Mouse (Mus musculus): ENCODE results near the gene Fga.

The Fga gene

DNA sequence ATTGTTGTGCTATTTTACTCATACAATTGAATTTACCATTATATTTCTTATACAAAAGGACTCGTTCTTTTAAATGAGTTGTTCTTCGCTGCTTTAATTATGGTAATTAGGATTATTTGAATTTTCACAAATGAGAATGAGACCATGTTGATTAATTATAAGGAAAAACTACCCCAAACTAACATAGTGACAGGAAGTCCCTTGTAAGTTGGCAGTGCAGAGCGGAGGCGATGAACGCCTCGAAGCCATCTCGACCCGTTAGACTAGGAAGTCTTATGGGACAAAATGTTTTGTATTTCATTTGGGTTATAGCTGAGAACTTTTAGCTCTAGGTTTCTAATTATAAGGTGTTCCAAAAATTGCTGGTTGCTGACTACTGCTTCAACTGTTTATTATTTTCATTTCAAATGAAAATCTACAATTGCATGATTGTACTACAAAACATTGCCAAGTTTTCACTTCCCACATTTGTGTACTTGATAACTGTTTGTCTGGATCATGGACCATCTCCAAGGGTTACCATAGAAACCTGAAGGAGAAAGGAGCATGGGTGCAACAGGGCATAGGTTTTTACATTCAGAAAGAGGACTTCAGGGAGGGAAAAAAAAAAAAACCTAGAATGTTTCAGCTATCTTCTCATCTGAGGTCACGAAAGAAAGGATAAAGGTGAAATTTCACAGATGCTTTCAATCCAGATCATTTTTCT, 1.8 kb downstream of the Fga start:
- in situ Hi-C loops (cut with MboI): no loop called here

DNA sequence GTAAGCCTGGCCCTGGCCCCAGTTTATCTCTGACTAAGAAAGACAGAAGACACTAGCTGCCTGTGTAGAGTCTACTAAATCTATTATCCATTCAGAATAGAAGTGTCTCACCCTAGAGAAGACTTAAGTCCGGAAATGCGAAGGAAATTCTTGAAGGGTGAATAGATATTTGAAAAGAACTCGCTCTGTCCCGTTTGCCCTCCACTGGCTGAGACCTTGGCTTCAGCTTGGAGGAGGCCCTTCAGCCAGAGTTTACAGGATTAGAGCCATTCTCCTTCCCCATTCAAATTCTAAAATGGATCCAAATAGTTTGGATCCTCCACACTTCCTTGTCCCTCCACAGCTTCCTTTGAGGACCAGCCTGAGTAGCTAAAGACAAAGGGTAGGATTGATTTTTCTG, 4.5 kb downstream of the Fga start:
- in situ Hi-C loops (cut with MboI): no loop called here

DNA sequence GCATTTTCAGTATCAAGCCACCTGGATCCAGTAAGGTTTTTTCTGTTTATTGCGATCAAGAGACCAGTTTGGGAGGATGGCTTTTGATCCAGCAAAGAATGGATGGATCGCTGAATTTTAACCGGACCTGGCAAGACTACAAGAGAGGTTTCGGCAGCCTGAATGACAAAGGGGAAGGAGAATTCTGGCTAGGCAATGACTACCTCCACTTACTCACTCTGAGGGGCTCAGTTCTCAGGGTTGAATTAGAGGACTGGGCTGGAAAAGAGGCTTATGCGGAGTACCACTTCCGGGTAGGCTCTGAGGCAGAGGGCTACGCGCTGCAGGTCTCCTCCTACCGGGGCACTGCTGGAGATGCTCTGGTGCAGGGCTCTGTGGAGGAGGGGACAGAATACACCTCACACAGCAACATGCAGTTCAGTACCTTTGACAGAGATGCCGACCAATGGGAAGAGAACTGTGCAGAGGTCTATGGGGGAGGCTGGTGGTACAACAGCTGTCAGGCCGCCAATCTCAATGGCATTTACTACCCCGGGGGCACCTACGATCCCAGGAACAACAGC, 7.0 kb downstream of the Fga start:
- in situ Hi-C loops (cut with MboI): no loop called here

DNA sequence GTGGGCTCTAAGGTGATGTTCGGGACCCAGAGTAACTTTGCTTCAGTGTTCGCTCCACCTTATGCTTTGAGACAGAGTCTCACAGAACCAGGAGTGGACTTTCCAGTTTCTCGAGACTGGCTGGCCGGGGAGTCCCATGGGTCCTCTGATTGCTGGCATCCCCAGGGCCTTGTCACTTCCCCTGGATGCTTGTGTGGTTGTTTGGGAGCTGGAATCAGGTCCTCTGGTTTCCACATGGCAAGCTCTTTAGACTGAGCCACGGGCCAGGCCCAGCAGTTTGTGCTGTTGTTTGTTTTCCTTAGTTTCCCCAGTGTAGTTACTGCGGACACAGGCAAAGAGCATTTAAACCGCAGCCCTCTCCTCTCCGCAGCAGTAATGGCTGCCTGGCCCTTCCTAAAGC, 7.9 kb downstream of the Fga start:
- in situ Hi-C loops (cut with MboI): no loop called here

DNA sequence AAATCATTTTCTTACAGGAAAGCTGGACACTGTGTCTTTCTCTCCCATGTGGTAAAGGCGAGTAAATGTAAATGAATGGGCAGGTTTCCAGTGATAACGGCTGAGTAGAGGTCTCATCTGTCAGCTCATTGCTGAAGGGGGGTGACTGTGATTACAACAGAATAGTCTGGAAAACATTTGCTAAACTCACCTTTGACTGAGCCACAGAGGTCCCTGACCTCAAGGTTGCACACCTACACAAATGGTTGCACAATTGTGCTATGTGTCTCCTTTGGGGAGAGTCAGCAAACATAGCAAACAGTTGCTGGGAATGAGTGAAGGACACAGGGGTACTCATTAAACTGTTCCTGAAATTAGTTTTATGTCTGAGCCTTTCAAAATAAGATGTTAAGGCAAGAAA, 13.0 kb downstream of the Fga start:
- in situ Hi-C loops (cut with MboI): no loop called here

DNA sequence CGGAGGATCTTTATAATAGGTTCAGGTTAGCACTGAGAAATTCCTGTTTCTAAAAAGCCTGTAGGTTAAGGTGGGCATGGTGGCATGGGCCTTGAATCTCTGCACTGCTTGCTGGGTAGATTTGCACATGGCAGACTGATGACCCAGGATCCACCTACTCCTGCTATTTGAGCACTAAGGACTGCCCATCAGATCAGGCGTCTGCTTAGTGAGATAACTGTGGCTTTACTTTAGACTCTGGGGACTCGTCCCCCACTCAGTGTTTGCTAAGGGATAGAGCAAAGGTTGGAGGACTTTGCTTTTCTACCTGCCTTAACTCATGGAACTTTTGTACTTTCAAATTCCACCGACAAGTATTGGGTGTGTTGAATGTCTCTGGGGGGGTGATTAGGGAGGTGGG, 13.8 kb downstream of the Fga start:
- in situ Hi-C loops (cut with MboI): no loop called here

DNA sequence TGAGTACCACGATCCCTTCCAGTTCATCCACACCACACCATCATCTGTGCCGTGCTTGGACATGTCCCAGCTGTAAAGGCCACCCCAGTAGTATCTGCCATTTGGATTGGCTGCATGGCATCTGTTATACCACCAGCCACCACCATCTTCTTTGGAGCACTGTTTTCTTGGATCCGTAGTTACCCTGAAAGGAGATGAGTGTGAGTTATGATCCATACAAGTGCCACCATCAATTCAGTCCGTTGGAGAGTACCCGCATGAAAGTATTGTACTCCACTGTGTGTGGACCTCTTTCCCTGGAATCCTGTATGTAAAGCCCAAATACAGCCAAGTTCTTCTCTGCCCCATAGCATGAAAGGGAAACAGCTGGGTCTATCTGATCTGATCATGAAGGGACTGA, 16.6 kb downstream of the Fga start:
- in situ Hi-C loops (cut with MboI): no loop called here

DNA sequence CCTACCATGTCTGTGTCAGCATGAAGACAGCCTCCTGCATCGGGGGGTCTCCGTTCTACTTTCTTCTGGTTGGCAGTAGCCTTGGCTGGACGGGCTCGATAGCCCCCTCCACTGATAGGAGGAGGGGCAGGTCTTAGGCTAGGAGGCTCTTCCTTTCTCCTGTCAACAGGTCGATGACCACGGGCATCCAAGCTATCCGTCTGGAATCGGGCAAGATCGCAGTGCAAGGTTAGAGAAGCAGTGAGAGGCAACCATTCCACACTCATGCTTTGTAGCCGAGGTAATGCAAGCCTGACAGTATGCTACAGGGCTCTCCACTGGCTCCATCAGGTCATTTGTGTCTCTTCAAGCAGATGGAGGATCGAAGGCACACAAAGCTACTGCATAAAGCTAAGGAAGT, 20.8 kb downstream of the Fga start:
- in situ Hi-C loops (cut with MboI): no loop called here

DNA sequence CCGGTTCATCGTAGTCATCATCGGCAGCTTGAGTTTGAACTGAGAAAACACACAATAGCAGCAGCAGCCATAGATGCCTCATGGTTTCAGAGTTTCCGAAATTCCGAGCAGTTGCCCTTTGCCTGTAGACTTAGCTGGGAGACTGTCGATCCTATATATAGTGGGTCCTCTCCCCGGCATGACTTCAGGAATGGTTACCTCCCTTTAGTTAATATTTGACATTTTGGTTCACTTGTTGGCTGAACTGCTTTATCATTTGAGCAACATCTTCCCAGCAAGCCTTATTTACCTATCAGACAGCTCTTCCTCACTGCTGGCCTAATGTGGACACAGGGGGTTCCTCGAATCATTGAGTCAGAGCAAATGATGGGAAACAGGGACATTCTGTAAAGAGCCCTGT, 23.8 kb downstream of the Fga start, which contains the start of gene Fgb:
Gene Fgb (minus strand): TSS at position 184 of the 400 bp plus-strand sequence.
- in situ Hi-C loops (cut with MboI): loop anchor here (25.0 kb wide), 1 partner anchor 687 kb away; the partner anchor contains the start of gene Map9

DNA sequence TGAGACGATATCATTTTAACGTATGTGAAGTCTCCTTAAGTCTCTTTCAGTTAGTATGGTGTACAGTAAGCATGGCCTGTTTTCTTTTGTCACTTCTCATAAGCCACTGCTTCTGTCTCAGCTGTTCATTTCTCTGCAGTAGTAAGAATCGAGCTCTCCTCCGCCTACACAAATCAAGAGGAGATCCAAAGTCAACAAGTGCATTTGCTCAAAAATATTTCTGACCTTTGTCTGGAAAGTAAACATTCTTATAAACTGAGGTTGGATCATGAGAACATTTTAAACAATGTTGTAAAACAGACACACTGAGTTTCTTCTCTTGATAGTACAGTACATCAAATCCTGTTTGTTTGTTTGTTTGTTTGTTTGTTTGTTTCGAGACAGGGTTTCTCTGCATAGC, 24.8 kb downstream of the Fga start:
- in situ Hi-C loops (cut with MboI): loop anchor here (25.0 kb wide), 1 partner anchor 688 kb away; the partner anchor contains the start of gene Map9

DNA sequence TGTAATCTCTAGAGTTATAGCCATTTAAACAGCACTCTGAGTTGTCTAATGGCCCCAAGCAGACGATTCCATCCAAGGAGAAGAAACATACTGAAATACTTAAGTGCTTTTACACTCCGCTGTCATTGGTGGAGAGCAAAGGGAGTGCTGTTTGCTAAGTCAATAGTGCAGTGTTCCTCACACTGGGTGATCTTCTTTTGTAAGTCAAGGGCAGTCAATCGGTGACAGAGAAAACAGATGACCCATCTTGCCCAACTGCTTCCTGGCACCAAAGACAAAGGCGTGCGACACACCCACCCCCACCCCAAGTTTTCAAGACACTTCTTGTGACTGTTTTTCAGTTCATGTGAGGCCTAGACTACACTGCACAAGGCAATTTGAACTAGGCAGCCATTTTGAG, 26.2 kb downstream of the Fga start:
- in situ Hi-C loops (cut with MboI): loop anchor here (25.0 kb wide), 1 partner anchor 690 kb away; the partner anchor contains the start of gene Map9

DNA sequence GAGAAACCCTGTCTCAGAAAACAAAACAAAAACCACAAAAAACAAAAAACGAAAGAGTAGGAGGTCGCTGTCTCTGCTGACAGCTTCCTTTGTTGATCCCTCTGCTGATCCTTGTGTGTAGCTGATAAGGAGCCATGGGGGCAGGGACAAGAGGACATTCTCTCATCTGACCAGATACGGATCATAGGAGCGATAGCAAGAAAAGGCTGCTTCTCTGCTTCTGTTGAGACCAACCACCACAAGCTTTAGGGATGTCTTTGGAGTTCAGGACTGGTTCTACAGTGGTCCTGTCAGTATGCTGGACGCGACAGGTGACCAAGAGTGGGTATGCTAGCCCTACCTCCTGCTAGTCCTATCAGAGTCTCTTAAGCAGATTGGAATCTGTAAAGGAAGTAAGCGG, 27.2 kb downstream of the Fga start:
- in situ Hi-C loops (cut with MboI): loop anchor here (25.0 kb wide), 1 partner anchor 691 kb away; the partner anchor contains the start of gene Map9

DNA sequence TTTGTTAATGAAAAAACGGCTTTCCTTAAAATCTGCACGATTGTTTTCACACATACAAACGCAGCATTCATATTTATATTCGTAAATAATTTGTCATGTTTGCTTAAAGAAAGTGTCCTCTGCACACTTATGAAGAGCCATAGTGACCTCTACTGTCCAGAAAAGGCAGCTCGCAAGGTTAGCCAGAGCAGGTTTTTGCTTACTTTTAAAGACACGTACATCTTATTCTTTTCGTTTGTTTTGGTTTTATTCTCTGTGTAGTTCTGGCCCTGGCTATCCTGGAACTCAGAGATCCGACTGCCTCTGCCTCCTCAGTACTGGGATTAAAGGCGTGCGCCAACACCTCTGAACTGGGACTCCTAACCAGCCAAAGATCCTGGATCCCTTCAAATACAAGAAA, 27.9 kb downstream of the Fga start:
- in situ Hi-C loops (cut with MboI): loop anchor here (25.0 kb wide), 1 partner anchor 691 kb away; the partner anchor contains the start of gene Map9

DNA sequence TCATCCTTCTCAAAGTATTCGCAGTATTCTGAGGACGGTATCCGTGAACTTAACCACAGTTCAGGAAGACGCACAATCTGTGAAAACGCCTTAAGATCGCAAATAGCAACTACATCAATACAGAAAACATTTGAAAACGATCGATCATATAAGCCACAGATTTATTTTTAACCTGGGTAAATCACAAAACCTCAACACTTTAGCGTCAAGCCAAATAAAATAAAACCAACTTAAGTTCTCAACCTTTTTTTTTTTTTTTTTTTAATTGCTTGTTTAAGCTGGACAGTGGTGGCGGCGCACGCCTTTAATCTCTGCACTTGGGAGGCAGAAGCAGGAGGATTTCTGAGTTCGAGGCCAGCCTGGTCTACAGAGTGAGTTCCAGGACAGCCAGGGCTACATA, 28.9 kb downstream of the Fga start:
- in situ Hi-C loops (cut with MboI): loop anchor here (25.0 kb wide), 1 partner anchor 692 kb away; the partner anchor contains the start of gene Map9

DNA sequence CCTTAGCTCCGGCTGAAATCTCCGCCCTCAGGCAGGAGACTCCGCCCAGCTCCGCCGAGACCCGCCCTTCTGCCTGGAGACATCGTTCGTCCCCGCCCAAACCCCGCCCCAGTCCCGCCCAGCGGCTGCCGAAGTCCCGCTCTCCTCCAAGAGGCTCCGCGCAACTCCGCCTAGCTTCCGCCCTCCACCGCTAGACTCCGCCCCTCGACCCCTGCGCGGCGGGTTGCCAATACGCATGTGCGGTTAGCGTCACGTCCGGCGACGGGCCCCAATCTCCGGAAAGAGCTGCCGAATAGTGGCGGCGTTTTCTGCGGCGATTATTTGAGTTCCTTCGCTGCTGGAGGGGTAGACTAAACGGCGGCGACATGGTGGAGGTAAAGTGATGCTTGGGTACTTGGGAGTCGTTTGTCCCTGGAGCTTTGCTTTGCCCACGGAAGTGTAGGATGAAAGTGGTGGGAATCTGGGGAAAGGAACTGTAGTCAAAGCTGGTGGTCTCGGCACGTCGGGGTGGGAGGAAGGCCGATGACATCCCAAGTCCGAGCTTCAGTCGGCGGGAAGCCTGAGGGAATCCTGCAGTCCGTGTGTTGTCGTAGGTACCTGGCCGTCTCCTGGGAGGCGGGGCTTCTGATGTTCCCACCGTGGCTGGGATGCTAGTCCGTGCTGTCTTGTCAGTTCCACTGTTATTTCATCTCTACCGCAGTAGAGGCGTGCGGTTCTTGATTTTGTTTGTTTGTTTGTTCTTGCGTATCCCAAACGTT, 29.6 kb downstream of the Fga start, which contains the start of gene Plrg1:
Gene Plrg1 (plus strand): TSS at position 242 of the 758 bp plus-strand sequence.
- in situ Hi-C loops (cut with MboI): loop anchor here (25.0 kb wide), 1 partner anchor 693 kb away; the partner anchor contains the start of gene Map9

DNA sequence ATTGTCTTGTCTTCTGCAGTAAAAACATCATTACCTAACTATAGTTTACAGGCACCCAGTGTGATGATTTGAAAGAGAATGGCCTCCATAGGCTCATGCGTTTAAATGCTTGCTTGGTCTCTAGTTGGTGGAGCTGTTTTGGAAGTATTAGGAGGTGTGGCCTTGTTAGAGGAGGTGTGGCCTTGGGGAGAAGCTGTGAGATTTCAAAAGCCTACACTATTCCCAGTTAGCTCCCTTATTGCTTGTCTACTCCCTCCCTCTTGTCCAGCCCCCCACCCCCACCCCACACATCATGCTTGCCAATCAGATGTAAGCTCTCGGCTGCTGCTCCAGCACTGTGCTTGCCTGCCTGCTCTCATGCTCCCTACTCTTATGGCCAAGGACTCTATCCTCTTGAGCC, 31.2 kb downstream of the Fga start:
- in situ Hi-C loops (cut with MboI): loop anchor here (25.0 kb wide), 1 partner anchor 695 kb away; the partner anchor contains the start of gene Map9

DNA sequence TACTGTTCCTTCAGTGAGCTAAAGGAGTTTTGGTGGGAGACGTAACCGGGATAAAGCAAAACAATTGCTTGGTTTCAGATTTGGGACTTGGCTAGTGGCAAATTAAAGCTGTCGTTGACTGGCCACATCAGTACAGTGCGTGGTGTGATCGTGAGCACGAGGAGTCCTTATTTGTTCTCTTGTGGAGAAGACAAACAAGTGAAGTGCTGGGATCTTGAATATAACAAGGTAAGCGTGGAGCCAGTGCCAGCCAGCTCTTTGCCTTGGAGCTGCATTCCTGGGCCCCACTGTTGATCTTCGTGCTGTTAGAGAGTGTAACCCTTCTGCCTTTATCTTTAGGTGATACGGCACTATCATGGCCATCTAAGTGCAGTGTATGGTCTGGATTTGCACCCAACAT, 42.0 kb downstream of the Fga start:
- in situ Hi-C loops (cut with MboI): loop anchor here (25.0 kb wide), 1 partner anchor 706 kb away; the partner anchor contains the start of gene Map9

DNA sequence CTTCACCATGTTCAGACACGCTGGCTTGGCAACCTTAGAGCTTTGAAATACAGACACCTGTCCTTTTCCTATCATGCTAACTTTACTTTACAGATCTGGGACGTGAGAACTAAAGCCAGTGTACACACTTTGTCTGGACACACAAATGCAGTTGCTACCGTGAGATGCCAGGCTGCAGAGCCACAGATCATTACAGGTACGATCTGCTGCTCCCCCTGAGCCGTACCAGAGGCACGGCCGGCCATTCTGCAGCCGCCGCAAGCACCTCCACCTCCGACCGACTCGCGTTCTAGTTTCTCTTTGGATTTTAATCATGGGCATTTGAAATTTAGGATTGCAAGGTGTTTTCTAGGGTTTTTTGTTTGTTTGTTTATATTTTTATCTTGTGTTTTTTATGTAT, 43.0 kb downstream of the Fga start:
- in situ Hi-C loops (cut with MboI): loop anchor here (25.0 kb wide), 1 partner anchor 707 kb away; the partner anchor contains the start of gene Map9

DNA sequence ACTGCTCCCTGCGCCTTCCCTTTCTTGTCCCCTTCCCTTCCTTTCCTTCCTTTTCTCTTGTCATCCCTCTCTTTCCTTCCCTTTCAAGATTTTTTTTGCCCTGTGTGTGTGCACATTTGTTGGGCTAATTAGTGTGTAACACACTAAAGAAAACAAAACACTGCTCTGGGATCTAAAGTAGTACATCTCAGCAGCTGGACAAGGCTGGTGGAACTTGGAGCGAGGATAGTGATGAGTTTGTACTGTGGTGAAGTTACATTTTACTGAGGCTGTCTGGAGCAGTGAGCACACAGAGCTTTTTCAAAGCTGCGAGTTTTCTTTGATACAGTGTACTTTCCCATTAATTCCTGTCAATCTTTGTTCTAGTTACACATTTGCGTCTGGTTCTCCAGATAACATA, 44.4 kb downstream of the Fga start:
- in situ Hi-C loops (cut with MboI): loop anchor here (25.0 kb wide), 1 partner anchor 708 kb away; the partner anchor contains the start of gene Map9

DNA sequence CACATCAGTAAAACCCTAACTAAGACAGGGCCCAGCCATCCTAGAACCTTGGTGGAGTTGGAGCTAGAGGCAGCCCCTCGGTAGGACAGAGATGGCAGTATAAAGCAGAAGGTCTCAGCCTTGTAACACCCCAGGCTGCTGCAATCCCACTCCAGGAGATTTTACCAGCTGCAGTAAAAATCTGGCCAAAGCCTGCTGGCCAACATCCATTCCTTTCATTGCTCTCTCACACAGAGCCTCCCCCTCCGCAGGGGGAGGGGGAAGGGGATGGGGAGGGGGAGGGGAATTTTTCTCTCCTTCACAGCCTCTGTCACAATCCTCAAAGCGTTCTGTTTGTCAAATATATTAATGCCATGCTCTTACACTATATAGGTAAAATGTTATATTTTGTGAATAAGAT, 50.7 kb downstream of the Fga start:
- in situ Hi-C loops (cut with MboI): no loop called here

DNA sequence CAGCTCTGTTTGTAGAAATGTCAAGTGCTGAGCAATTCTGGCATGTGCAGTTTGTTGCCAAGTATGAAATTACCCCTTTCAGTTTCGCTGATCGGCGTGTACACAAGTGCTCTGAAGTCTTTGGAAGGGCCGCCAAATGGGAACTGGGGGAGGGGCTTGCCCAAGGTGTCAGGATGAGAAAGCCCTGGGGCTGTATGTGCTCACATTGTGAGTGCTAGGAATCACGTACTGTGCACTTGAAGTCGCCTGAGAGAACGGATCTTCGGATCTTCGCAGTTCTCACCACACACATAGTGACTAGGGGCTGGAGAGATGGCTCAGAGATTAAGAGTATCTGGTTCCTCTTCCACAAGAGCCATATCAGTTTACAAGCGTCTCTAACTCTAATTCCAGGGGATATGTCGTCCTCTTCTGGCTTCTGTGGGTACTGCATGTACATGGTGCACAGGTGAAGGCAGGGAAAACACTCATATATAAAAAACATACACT, 54.7 kb downstream of the Fga start:
- in situ Hi-C loops (cut with MboI): no loop called here
